Mouse (Mus musculus) inflammation-experienced regulatory T-cells (primary cell): Measurements from ENCODE around the gene Olfr432. TPM values are rescaled to one million over a fixed set of nuclear protein-coding genes. Genes with fewer than 3 reads are reported as not detected.

Experiments used
- polyA plus RNA-seq, 2 experiments: library from polyadenylated mRNA; unstranded; fragments of 100-300 nt; shearing (Covaris generic); gene quantifications; one replicate each; pipeline ENCODE4 v1.2.1; 2017

Gene Olfr432
- polyA plus RNA-seq = under 1 TPM in 1 of 2 experiments, not detected in 1; 0.40 TPM

DNA sequence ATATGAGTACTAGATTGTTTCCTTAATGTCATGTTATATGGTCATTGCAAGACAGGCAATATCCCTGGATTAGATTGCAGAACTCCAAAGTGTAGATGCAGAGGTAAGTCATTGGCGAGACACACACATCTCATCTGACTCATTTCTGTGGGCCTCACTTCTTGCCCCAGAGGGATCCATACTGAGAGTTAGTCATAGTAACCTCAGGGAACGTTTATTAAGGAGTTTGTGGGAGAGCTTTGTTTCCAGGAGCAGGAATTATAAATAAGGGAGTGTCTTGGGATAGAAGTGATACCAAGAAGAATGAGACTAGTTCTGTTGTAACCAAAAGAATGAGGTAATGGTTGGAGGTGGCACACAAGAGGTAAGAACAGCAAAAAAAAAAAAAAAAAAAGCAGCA lies at the start of gene Olfr432:
Gene Olfr432 (plus strand): TSS at position 313 of the 400 bp plus-strand sequence.

DNA sequence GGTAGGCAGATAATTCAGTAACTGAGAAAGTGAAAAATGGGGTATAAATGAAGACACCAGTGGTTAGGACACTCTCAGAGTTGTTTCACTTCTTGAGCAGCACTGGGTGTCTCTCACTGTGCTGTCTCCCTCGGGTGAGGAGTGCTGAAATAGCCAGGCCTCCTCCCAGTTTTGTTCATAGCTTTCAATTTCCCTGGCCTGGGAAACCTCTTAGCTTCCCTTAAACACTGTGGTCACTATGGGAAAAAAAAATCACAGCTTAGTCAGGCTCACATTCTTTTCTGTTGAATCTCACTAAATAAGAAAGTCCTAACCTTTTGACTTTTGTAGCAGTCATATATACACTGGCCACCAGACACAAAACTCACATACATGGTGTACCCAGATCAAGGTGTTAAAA lies 17.3 kb upstream of the Olfr432 start, which contains the start of gene Ifi205:
Gene Ifi205 (minus strand): TSS at position 113 of the 400 bp plus-strand sequence.

DNA sequence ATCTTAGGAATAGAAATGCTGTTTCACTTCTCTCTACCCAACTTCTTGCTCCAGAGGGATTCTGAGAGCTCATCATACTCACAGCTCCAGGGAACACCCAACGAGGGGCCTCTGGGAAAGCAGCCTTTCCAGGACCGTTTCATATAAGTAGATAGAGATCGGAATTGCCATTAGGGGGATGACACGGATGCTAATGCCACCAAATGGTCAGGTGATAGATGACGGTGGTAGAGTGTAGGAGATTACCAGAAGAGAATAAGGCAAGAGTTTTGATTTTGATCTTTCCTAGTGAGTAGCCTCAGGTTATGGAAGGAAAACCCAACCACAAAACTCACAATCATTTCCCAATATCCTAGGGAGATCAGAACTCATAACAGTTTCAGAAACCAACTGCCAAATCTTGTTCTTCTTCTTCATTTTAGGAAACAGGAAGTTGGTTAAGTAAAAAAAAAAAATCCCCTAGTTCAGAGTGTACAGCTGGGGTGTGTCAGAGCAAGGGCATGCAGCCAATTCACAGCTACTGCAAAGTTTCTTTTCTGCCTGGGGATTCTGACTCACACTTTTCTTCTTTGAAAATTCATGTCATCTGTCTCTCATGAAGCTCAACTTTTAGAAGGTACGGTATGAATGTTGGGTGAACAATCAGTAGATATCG lies 8.4 kb upstream of the Olfr432 start, which contains the start of gene Olfr433:
Gene Olfr433 (plus strand): TSS at position 183 of the 655 bp plus-strand sequence.

DNA sequence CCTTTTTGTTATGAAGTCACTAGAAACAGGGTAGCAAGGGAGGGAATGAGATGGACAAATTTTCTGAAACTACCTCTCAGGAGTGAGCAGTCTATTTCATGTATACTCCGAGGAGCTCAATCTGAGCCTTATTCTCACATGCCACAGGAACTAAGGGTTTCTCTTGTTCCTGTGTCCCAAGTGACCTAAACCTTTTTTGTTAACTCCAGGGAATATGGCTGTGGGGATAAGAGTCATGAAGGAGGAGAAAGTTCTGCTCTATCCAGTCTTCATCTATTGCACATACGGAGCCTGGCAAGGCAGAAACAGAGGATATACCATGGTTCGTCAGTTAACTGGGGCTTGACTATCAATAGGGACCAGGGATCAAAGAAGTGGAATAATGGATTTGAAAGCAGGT lies 17.3 kb downstream of the Olfr432 start, which contains the start of gene Olfr430:
Gene Olfr430 (plus strand): TSS at position 301 of the 400 bp plus-strand sequence.

DNA sequence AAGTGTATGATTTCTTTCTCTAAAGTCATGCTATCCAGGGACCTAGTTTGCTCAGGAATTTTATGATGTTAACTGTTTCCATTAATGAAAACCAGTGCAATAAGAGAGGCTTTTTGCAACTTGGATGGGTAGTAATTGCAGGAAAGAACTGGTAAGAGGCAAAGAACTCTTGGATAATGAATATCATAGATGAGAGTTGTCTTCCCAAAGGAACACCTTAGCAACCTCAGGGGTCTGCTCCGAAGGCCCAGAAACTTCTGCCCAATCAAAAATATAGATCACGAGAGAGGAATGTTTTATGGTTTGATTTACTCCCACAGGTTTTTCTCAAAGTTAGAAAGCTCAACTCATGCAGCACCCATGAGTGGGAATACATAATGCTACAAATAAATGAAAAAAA lies 35.0 kb downstream of the Olfr432 start, which contains the start of gene Olfr429:
Gene Olfr429 (plus strand): TSS at position 301 of the 400 bp plus-strand sequence.

DNA sequence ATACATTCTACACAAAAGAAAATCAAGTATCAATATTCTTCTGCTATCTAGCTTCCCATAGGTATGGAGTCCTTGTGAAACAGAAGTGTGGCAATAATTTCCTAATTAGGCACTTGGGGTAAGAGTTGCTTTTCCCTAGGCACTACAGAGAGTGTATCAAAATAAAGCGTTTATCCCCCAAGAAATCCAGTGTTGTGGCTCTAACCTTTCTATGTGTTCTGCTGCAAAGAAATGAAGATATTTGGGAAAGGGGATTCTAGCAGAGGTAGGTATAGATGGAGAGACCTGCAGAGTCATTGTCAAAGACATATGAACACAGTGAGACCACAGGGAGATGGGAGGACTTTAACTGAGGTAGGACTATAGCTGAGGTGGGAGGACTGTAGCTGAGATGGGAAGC lies 47.6 kb downstream of the Olfr432 start, which contains the start of gene Olfr427:
Gene Olfr427 (plus strand): TSS at position 301 of the 400 bp plus-strand sequence.

Other genes starting within 250 kb of the Olfr432 start
- 1 to 10 TPM; 1.2 to 4.0 TPM for gene Ifi211, start 136.2 kb upstream of the Olfr432 start, polyA plus RNA-seq
- 100 to 1,000 TPM; 354 to 399 TPM for gene Mndal, start 106.7 kb upstream of the Olfr432 start, polyA plus RNA-seq
- gene Ifi203, start 106.5 kb upstream of the Olfr432 start, polyA plus RNA-seq = 100 to 1,000 TPM; 293 to 314 TPM
- not detected for gene Ifi202b, start 66.5 kb upstream of the Olfr432 start, polyA plus RNA-seq
- under 1 TPM in 1 of 2 experiments, not detected in 1; 0.11 TPM for gene Ifi205, start 17.4 kb upstream of the Olfr432 start, polyA plus RNA-seq
- under 1 TPM; 0.13 to 0.55 TPM for gene Olfr433, start 8.5 kb upstream of the Olfr432 start, polyA plus RNA-seq
- not detected for gene Olfr430, start 17.4 kb downstream of the Olfr432 start, polyA plus RNA-seq
- not detected for gene Olfr429, start 35.1 kb downstream of the Olfr432 start, polyA plus RNA-seq
- gene Olfr427, start 47.7 kb downstream of the Olfr432 start, polyA plus RNA-seq = under 1 TPM in 1 of 2 experiments, not detected in 1; 0.40 TPM
- not detected for gene Olfr231, start 72.0 kb downstream of the Olfr432 start, polyA plus RNA-seq
- gene Olfr424, start 82.3 kb downstream of the Olfr432 start, polyA plus RNA-seq = under 1 TPM; 0.12 to 0.50 TPM
- gene Olfr420, start 106.4 kb downstream of the Olfr432 start, polyA plus RNA-seq = not detected
- gene Spta1, start 123.6 kb downstream of the Olfr432 start, polyA plus RNA-seq = under 1 TPM; 0.07 to 0.23 TPM
- not detected for gene Olfr419, start 202.9 kb downstream of the Olfr432 start, polyA plus RNA-seq